Mouse (Mus musculus): ENCODE data around the gene Ube2k.

Gene Ube2k

DNA sequence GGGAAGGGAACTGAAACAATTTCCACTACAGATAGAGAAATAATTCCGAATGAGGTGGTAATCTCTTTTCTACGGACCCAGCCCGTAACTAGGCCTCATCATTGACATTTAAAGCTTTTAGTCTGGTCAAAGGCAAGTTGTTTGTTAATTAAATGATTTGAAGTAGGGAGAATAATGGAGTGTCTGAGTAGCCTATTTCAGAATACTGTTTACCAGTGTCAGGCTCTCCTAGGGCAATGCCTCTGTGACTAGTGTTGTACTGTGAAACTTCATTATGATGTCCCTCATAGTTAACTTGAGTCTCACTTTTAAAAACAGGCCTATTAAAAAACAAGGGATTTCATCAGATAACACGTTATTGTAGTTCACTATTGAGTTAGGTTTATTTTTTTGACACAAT, 1.1 kb downstream of the Ube2k start:
- DNase-seq (ENCODE audit: low read depth, low spot score), result peak; percentile 30

DNA sequence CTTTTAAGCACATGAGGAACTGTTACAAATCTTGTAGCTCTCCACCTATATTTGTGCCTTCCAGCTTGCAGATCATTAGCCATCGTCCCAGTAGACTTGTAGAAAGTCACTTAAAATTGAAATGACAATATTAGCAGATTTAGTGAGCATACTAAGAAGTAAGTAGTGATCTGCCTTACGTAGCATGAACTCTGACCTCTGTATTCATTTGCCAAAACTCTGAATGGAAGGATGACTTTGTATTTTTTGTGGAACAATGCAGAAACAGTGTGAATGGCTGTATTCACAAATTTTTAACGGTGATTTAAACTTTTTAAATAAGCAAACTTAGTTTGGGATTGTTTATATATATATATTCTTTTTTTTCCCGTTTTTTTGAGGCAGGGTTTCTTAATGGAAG, 1.8 kb downstream of the Ube2k start:
- no peak for DNase-seq (ENCODE audit: low read depth, low spot score)

DNA sequence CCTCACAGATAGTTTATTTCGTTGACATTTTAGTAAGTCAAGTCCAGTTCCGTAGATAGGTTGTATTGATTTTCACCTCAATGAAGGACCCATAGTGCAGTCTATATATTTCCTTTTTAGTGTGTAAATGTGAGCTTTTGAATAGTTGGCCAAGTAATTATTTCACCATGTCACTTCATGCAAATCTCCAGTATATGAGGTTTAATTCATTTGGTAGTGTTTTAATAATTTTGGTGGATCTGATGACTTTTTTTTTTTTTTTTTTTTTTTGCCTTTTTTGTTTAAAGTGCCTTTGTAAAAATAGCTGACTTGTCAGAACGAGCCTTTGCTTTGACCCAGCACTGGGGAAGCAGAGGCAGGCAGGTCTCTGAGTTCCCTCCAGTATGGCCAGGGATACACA, 2.8 kb downstream of the Ube2k start:
- no peak for DNase-seq (ENCODE audit: low read depth, low spot score)

DNA sequence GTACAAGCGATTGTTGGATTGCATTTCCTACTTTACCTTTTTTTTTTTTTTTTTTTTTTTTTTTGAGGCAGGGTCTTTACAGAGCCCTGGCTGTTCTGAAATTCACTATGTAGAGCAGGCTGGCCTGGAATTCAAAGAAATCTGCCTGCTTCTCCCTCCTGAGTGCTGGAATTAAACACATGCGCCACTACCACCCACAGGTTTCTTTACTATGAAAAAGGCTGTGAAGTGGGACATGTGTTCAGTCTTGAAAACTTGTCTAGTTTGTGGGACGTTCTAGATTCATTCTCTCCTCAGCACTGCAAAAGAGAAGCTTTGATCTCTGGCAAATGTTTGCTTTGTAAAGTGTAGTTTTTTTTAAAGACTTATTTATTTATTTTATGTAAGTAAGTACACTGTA, 4.9 kb downstream of the Ube2k start:
- no peak for DNase-seq (ENCODE audit: low read depth, low spot score)

DNA sequence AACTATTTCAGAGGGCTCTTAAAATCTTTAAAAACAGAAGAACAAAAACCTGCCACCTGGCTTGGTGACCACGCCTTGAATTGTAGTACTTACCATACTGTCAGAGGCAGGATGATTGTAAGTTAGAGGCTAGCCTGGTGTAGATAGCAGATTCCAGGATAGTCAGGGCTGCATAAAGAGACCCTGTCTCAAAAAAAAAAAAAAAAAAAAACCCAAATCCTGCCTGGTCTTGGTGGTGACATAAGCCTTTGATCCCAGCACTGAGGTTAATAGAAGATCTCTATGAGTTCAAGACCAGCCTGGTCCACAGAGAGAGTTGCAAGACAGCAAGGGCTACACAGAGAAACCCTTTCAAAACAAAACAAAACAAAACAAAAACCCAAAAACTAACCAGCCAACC, 6.5 kb downstream of the Ube2k start:
- DNase-seq (ENCODE audit: low read depth, low spot score), result no peak

DNA sequence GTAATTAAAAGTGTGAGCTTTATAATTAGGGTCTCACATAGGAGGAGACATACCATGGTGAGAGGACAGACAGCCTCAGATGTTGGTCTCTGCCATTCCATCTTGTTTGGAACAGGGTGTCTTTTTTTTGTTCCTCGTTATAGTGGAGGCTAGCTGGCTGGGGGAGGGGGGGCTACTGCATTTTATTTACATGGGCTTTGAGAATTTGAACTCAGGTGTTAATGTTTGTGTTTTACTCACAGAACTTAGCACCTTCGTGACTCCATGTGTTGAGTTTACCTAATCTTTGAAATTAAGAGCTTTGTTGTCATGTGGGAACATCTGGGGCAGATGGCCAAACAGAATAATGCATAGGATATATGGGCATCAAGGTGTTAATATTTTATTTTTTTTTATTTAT, 7.6 kb downstream of the Ube2k start:
- DNase-seq (ENCODE audit: low read depth, low spot score), result no peak

DNA sequence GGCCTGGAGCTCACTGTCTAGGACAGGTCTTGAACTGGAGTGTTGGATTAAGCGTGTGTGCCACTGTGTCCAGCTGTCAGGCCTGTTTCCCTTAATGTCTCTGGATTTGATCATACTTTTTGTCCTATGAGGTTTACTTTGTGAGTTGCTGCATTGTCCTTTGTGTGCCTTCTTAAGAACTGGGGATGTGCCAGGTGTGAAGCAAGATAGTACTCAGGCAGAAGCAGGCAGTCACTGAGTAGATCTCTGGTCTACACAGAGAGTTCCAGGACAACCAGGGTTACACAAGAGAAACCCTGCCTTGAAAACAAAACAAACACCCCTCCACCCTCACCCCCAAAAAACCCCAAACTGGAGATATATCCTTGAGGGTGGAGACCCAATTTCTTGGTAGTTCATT, 12.6 kb downstream of the Ube2k start:
- DNase-seq (ENCODE audit: low read depth, low spot score), result no peak

DNA sequence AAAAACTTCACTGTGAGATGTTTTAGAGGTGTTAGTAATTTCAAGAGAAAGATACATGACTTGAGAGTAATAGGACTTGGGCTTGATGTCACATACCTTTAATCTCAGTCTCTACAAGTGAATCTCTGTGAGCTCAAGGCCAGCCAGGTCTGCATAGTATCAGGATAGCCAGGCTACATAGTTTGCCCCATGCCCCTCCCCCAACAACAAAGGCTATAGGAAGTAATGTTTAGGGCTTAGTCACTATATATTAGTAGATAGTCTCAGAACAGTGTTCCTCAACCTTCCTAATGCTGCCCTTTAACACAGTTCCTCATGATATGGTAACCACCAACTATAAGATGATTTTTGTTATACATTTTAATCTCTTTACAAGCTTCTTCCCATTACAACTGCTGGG, 20.1 kb downstream of the Ube2k start:
- DNase-seq (ENCODE audit: low read depth, low spot score), result no peak

DNA sequence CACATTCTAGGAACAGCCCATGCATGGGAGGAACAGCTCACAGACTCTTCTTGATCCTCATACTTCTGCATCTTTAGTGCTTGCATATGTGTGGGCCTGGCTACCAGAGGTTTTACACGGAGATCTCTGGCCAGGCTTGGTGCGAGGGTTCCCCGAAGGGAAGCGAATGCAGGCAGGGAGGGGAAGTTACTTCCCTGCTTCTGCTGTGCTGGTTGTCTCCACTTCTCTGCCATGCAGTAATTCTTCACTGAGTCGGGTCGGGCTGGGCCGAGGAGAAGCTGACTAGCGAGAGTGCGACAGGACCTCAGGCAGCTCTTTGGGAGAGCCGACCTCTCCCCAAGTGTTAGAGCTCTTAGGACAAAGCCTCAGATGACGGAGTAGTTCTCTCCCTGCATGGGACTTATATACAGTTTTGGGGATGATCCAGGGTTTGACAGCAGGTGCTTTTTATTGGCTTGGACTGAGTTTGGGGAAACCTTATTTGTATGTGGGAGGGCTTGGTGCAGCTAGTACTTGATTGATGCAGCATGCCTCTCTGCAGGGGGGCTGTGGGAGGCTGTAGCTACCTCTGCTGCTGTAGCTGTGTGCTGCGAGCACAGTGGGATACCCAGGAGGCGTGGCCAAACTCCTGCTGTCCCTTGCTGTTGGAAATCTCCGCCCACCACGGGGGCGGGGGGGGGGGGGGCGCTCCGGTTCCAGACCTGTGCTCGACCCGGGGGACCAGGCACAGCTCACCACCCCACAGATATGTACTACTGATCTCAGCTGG, 24.3 kb downstream of the Ube2k start:
- DNase-seq (ENCODE audit: low read depth, low spot score), result no peak

DNA sequence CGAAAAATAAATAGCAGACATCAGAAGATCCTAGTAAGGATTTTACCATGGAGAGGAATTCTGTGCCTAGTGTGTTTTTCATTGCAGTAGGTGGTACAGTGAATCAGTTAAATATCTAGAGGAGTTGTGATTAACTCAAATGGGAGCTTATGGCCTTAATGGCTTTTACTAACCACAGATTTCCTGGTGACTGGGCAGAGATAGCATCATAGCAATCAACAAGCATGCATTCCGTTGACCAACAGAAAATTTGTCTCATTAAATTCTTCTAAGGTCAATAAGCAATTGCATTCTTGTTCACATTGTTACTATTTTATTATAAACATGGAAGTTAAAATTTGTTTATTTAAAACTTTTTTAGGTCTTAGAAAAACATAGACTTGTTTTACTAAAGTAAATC, 28.5 kb downstream of the Ube2k start:
- DNase-seq (ENCODE audit: low read depth, low spot score), result no peak

DNA sequence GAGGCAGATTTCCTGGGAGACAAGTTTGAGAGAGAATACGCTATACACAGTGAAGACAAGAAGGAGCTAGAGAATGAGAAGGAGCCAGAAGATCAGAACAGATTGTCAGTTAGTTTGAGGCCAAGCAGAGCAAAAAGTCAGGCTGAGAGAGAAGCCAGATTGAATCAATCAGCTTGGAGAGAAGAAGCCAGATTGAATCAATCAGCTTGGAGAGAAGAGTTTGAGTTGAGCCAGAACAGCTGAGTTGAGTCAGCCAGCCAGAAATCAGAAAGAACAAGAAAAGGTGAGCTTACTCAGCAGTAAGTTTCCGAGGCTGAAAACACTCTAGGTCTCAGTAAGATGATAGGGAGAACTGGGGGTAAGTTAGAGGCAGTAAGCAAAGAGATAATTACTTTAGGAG, 37.8 kb downstream of the Ube2k start:
- DNase-seq (ENCODE audit: low read depth, low spot score), result peak; percentile 27

DNA sequence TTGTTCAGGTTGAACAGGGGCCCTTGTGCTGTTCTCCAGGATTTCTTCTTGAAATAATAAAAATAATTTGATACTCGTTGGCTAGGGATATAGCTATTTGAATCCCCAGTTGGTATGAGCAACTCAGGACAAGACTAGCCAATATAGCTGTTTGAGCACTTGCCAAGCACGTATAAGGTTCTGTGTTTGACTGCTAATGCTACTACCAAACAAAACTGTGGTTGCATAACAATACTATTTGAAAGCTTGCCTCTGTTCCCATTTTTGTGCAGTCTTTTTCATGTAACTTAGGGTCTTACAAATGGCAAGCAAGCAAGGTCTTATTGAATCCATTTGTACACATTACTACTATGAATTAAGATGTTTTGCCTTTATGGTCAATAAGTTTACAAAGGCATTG, 38.9 kb downstream of the Ube2k start:
- no peak for DNase-seq (ENCODE audit: low read depth, low spot score)

DNA sequence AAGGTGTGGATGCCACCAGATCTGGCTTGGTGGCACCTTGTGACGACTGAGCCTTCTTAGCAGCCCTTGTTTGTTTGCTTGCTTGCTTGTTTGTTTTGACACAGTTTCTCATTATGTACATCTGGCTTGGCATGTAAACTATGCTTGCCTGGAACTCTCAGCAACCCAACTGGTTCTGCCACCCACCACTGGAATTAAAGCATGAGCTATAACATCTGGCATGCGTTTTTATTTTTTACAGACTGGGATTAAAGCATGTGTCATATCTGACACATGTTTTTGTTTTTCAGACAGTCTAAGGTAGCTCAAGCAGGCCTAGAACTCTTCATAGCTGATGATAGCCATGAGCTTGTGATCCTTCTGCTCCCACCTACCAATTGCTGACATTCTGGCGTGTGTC, 41.5 kb downstream of the Ube2k start:
- DNase-seq (ENCODE audit: low read depth, low spot score), result peak; percentile 52

DNA sequence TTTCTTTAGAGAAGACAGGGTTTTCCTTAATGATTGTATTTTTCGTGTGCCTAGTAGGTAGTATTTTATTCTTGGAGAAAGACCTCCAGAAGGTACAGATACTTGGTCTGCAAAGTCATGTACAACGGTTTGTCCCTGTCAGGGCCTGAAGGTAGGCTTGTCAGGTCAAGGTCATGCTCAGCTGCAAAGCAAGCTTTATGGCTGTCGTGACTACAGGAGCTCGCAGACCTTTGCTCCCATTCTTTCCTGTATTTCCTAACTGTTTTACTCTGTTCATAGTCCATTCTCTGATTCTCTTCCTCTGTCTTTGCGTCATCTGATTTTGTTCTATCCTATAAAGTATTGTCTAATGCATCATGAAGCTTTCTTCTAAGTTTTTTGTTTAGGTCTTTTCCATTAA, 49.3 kb downstream of the Ube2k start:
- DNase-seq (ENCODE audit: low read depth, low spot score), result no peak

DNA sequence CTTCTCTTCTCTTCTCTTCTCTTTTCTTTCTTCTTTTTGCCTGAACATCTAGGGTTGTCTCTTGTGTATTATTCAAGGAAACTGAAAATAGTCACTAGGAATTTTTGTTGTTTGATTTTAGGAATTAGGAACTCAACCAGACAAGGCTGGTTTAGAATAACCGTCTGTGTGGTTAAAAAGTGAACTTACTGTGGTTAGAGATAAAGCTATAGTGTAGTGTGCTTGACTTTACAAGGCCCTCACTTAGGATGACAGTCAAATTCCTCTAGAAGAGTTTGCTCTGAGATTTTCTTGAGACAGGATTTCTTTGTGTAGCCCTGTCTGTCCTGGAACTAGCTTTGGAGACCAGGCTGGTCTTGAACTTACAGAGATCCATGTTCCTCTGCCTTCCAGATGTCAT, 53.2 kb downstream of the Ube2k start:
- no peak for DNase-seq (ENCODE audit: low read depth, low spot score)

DNA sequence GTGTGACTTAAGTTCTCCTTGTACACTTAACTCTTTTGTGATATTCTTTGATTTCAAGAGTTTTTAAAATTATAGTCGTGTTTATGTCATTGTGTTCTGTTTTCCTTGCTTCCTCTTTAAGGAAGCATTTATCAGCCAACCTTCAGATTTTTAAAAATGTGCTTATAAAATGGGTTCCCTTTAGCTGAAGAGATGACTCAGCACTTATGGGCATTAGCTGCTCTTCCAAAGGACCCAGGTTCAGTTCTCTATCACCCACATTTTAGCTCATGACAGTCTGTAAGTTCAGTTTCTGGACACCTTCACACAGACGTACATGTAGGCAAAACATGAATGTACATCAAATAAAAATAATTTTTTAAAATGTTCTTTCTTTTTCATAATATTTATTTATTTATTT, 55.4 kb downstream of the Ube2k start:
- DNase-seq (ENCODE audit: low read depth, low spot score), result no peak

DNA sequence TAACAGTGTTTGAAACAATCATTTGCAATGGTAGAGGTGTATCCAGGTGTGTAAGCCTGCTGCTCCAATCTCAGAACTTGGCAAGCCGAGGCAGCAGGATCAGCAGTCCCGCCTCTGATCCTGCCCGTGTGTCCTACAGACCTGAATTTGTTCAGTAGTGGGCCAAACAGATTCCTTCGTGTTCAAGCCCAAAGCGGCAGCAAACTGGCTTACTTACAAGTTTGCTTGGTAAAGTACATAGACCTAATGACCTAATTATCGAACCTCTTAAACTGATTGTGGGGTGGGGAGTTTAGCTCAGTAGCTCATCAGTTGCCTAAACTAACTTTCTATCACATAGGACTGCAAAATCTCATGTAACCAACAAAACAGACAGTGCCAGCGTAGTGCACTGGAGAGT, 62.6 kb downstream of the Ube2k start:
- no peak for DNase-seq (ENCODE audit: low read depth, low spot score)

DNA sequence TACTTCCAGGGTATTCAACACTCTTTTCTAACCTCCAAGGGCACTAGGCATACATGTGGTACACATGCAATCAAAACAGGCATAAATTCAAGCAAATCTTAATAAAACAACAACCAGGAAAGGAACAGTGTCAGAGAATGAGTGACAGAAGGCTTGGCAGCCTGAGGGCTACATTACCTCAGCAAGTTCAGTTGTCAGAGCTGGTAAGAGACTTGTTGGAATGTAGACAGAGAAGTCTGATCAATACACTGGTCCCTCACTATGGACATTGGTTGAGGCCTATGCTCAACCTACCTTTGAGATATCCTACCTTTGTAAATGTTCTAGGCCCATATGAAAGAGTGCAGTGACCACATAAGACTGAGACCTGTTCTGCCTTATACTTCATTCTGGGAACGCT, 69.8 kb downstream of the Ube2k start:
- DNase-seq (ENCODE audit: low read depth, low spot score), result no peak

DNA sequence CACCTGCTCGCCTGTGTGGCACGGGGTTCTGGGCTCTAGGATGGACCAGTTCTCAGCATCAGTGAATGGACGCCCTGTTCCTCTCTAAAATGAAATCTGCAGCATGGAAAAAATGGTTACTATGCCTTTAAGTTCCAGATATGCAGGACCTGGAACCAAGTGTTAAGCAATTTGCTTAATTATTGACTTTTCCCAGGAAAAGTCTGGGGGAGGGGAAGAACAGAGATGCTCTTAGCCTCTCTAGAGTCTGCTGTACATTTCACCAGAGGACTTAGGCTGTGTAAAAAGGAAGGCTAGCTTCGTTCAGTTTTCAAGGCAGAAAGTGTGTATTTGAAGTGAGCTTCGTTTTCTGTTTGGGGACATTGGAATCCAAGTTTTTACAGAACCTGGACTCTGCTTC, 72.7 kb downstream of the Ube2k start:
- no peak for DNase-seq (ENCODE audit: low read depth, low spot score)

DNA sequence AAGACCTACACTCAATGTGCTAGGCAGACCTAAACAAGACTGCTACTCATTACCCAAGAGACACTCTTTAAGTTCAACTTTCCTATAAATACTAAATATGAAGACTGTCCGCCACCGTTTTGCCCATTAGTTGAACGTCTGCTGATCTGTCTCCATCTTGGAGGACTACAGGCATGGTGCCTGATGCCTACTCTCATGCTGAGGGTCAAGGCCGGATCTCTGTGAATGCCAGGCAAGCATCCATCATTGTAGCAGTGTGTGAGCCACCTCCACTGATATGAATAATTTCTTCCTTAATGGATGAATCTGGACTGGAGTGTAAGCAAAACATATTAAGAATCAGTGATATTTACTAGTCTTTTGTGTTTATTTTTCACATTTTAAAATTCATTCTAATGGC, 73.5 kb downstream of the Ube2k start:
- DNase-seq (ENCODE audit: low read depth, low spot score), result no peak

DNA sequence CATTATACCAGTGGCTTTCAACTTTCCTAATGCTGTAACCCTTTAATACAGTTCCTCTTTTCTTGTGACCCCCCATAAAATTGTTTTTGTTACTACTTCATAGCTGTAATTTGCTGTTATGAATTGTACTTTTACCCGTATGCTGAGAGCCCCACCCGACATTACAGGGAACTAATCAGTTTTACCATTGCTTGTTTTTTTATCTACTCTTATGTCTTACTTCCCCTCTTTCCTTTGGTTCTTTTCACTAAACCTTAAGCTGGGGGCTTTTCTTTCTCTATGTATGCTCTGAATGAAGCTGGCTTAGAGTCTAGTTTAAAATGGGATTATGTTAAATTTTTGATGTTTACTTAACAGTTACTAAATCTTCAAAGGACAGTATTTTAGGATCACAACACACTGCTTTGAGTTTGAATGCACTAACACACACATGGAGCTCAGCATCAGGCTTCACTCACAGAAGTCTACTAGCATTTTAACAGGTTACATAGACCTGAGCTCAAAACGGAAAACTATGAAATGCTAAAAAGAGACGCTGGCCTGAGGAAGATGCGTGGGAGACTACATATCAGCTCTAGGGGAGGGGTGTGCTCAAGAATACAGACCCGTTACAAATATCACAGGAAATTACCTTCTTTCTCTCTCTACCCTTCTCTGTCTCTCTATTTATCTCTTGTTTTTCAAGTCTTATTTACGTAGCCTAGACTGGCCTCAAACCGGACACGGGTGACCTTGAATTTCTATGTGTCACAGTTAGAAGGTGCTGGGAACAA, 76.3 kb downstream of the Ube2k start:
- no peak for DNase-seq (ENCODE audit: low read depth, low spot score)

DNA sequence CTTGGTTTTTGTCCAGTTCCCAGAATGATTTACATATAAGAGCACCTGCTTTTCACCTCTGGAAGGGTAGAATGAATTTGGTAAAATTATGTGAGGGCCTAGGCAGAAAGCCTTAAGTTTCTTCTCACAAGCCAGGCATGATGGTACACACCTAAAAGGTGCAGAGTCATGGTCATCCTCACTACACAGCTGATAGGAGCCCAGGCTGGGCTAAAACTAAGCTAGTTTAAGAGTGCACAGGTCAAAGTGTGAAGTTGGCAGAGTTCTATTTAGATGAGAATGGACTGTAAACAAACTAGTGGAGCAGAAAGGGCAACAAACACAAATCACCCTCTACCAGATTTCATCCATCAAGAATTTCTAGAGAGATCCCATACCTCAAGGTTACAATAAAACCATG, 87.3 kb downstream of the Ube2k start:
- no peak for DNase-seq (ENCODE audit: low read depth, low spot score)

DNA sequence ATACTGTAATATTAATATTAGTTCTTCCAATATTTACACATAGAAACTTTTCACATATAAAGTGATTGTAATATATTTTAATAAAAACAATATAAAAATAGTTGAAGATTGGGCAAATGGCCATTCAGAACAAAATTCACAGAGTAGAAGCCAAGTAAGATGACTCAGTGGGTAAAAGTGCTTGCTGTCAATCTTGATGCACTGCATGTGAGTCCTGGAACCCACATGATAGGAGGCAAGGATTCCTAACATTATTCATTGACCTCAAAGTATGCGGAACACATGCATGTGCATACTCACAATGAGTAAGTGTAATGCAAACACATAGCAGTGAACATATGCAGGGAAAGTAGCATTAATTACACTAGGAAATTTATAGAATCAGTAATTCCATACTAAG, 101.9 kb downstream of the Ube2k start:
- DNase-seq (ENCODE audit: low read depth, low spot score), result peak; percentile 96

Data from 3T3-L1 (cell line).